28 mouse cellular contexts compared by ENCODE assay signal in the genomic region with DNA sequence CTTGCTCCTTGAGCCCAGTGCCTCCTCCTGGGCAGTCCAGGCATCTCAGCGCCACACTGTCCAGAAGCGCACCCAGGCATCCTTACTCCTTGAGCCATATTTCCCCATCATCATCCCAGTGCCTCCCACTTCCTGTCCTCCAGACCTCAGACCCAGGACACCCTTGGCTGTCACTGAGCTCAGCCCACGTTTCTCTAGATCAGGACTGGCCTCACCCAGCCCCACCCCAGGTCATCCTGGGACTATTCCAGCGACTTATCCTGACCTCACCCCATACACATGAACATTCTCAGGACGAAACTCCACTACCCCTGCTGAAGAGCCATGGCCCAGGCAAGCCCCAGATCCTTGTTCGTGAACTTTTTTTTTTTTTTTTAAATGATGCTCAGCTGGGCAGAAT. TPM values are rescaled to one million over a fixed set of nuclear protein-coding genes. Genes with fewer than 3 reads are reported as not detected.
"Had no signal": no experiment of that assay in that cellular context is flagged by ENCODE, and none has a peak within 500 bp of the region (broad histone marks: within the 10 kb centered on the region; RNA-seq: fewer than 3 reads in every experiment).

No protein-coding gene starts in this region.

- H3K9ac ChIP-seq: kidney, embryonic 15.5 days; liver, embryonic 15.5 days; lung, embryonic 15.5 days; midbrain, embryonic 12.5 days; midbrain, embryonic 15.5 days; neural tube, embryonic 12.5 days; neural tube, embryonic 15.5 days; stomach, embryonic 15.5 days had no signal

- H3K27me3 ChIP-seq: lung, embryonic 15.5 days; neural tube, embryonic 12.5 days; stomach, embryonic 15.5 days had no signal

- H3K4me3 ChIP-seq: kidney, embryonic 15.5 days; left cerebral cortex, adult 2 months; liver, embryonic 15.5 days; lung, embryonic 15.5 days; midbrain, embryonic 12.5 days; midbrain, embryonic 15.5 days; neural tube, embryonic 12.5 days; neural tube, embryonic 15.5 days; stomach, embryonic 15.5 days had no signal

- H3K36me3 ChIP-seq: kidney, embryonic 15.5 days; liver, embryonic 15.5 days; lung, embryonic 15.5 days; midbrain, embryonic 12.5 days; midbrain, embryonic 15.5 days; neural tube, embryonic 12.5 days; neural tube, embryonic 15.5 days; stomach, embryonic 15.5 days had no signal

- DNase-seq: kidney, adult 11 months; kidney, adult 8-10 months; kidney, postnatal 10 days; kidney, postnatal 36 days; layer of hippocampus, postnatal 36 days; lung, adult 18-20 months; right cerebral cortex, adult 18-20 months; right cerebral cortex, postnatal 14 days; right cerebral cortex, postnatal 4 days; spleen, adult 18-20 months; thymus, adult 2 months; thymus, postnatal 25 days had no signal

- ATAC-seq: midbrain, embryonic 15.5 days had no signal

- H3K9me3 ChIP-seq: kidney, embryonic 15.5 days; liver, embryonic 15.5 days; lung, embryonic 15.5 days; midbrain, embryonic 12.5 days; midbrain, embryonic 15.5 days; neural tube, embryonic 12.5 days; neural tube, embryonic 15.5 days; stomach, embryonic 15.5 days had no signal

- H3K27ac ChIP-seq: kidney, embryonic 15.5 days; left cerebral cortex, adult 2 months; liver, embryonic 15.5 days; lung, embryonic 15.5 days; macrophage; midbrain, embryonic 12.5 days; midbrain, embryonic 15.5 days; neural tube, embryonic 12.5 days; neural tube, embryonic 15.5 days; stomach, embryonic 15.5 days had no signal

- H3K4me2 ChIP-seq: kidney, embryonic 15.5 days; liver, embryonic 15.5 days; lung, embryonic 15.5 days; midbrain, embryonic 12.5 days; midbrain, embryonic 15.5 days; neural tube, embryonic 12.5 days; neural tube, embryonic 15.5 days; stomach, embryonic 15.5 days had no signal

RNA-seq across cellular contexts. Expression of a gene that starts 5.6 kb away (rescaled TPM):
- total RNA-seq: layer of hippocampus, adult 8-10 months; layer of hippocampus, postnatal 10 days; layer of hippocampus, postnatal 36 days; left cerebral cortex, adult 2 months; left cerebral cortex, postnatal 10 days; left cerebral cortex, postnatal 36 days; liver, adult 2 months had no signal
- polyA plus RNA-seq: liver, adult 2 months; liver, embryonic 15.5 days; lung, embryonic 15.5 days; macrophage; midbrain, embryonic 15.5 days; neural tube, embryonic 12.5 days; testis, adult 2 months had no signal
